Mouse (Mus musculus): ENCODE data around the gene Nos1ap. TPM values are rescaled to one million over a fixed set of nuclear protein-coding genes. Genes with fewer than 3 reads are reported as not detected.

Gene Nos1ap
- polyA plus RNA-seq (2012; rRNA removed): 50.1 and 51.4 TPM in 2 replicates

- under 1% methylated on average over 101 of the region's 106 CpGs for WGBS
- Histone ChIP-seq H3K4me1 (ENCODE audit: control insufficient read depth, insufficient read depth, low read length) (no peaks in the 10 kb centered on the region), H3K27me3 (ENCODE audit: control insufficient read depth, insufficient read depth, low read length) (no peaks in the 10 kb centered on the region), H3K4me3 (replicated peaks; ENCODE audit: insufficient read depth, low read depth, low read length) (peak within 1 kb of the TSS; percentile 97), H3K27ac (ENCODE audit: insufficient read depth, low read length) (peak within 1 kb of the TSS; percentile 34; the same call in 1 of the 2 replicates)
- TF ChIP-seq CTCF (IDR thresholded peaks at IDR 0.05; ENCODE audit: borderline replicate concordance, insufficient read depth, low read depth, low read length): no peak
- TF ChIP-seq POLR2A (IDR thresholded peaks at IDR 0.05; ENCODE audit: borderline replicate concordance, insufficient read depth, low read length): 0 out of 2 replicates have a peak, but pooled peaks have one; percentile 29
- peak; percentile 86 to 87 for DNase-seq
These were observed at the start of gene Nos1ap for GRCm38 (mm10) chr1:170589219-170590040. Gene Nos1ap, minus strand, starts transcription at chr1:170589861.

GRCm38 (mm10) chr1:170638941-170639340, 49.3 kb upstream of the Nos1ap start:
- no peak for TF ChIP-seq POLR2A (IDR thresholded peaks at IDR 0.05; ENCODE audit: borderline replicate concordance, insufficient read depth, low read length)
- TF ChIP-seq CTCF (IDR thresholded peaks at IDR 0.05; ENCODE audit: borderline replicate concordance, insufficient read depth, low read depth, low read length): no peak
- H3K4me3 ChIP-seq (replicated peaks; ENCODE audit: insufficient read depth, low read depth, low read length): no peak overlapping the region
- no peaks in the 10 kb centered on the region for H3K4me1 ChIP-seq (ENCODE audit: control insufficient read depth, insufficient read depth, low read length)
- 84% methylated on average over 7 of the region's 7 CpGs for WGBS
- no peak overlapping the region for H3K27ac ChIP-seq (ENCODE audit: insufficient read depth, low read length)
- DNase-seq: no peak
- no peaks in the 10 kb centered on the region for H3K27me3 ChIP-seq (ENCODE audit: control insufficient read depth, insufficient read depth, low read length)

GRCm38 (mm10) chr1:170632856-170633255, 43.2 kb upstream of the Nos1ap start:
- no peak for TF ChIP-seq POLR2A (IDR thresholded peaks at IDR 0.05; ENCODE audit: borderline replicate concordance, insufficient read depth, low read length)
- TF ChIP-seq CTCF (IDR thresholded peaks at IDR 0.05; ENCODE audit: borderline replicate concordance, insufficient read depth, low read depth, low read length): no peak
- 75% methylated on average over 4 of the region's 4 CpGs for WGBS
- Histone ChIP-seq H3K4me1 (ENCODE audit: control insufficient read depth, insufficient read depth, low read length) (no peaks in the 10 kb centered on the region), H3K27ac (ENCODE audit: insufficient read depth, low read length) (no peak overlapping the region), H3K27me3 (ENCODE audit: control insufficient read depth, insufficient read depth, low read length) (no peaks in the 10 kb centered on the region), H3K4me3 (replicated peaks; ENCODE audit: insufficient read depth, low read depth, low read length) (no peak overlapping the region)
- DNase-seq: no peak

- Histone ChIP-seq H3K4me3 (replicated peaks; ENCODE audit: insufficient read depth, low read depth, low read length) (no peak overlapping the region), H3K27ac (ENCODE audit: insufficient read depth, low read length) (no peak overlapping the region), H3K4me1 (ENCODE audit: control insufficient read depth, insufficient read depth, low read length) (no peaks in the 10 kb centered on the region), H3K27me3 (ENCODE audit: control insufficient read depth, insufficient read depth, low read length) (no peaks in the 10 kb centered on the region)
- TF ChIP-seq CTCF (IDR thresholded peaks at IDR 0.05; ENCODE audit: borderline replicate concordance, insufficient read depth, low read depth, low read length): peak; percentile 99
- TF ChIP-seq POLR2A (IDR thresholded peaks at IDR 0.05; ENCODE audit: borderline replicate concordance, insufficient read depth, low read length): no peak
- peak; percentile 79 to 82 for DNase-seq
- WGBS: 4% methylated on average over 3 of the region's 3 CpGs
These were observed 42.7 kb upstream of the Nos1ap start for GRCm38 (mm10) chr1:170632385-170632784.

GRCm38 (mm10) chr1:170631571-170631970, 41.9 kb upstream of the Nos1ap start:
- Histone ChIP-seq H3K4me1 (ENCODE audit: control insufficient read depth, insufficient read depth, low read length) (no peaks in the 10 kb centered on the region), H3K4me3 (replicated peaks; ENCODE audit: insufficient read depth, low read depth, low read length) (no peak overlapping the region), H3K27ac (ENCODE audit: insufficient read depth, low read length) (no peak overlapping the region), H3K27me3 (ENCODE audit: control insufficient read depth, insufficient read depth, low read length) (no peaks in the 10 kb centered on the region)
- no peak for TF ChIP-seq POLR2A (IDR thresholded peaks at IDR 0.05; ENCODE audit: borderline replicate concordance, insufficient read depth, low read length)
- TF ChIP-seq CTCF (IDR thresholded peaks at IDR 0.05; ENCODE audit: borderline replicate concordance, insufficient read depth, low read depth, low read length): no peak
- DNase-seq: no peak
- 92% methylated on average over 5 of the region's 5 CpGs for WGBS

GRCm38 (mm10) chr1:170630489-170630888, 40.8 kb upstream of the Nos1ap start:
- Histone ChIP-seq H3K4me1 (ENCODE audit: control insufficient read depth, insufficient read depth, low read length) (no peaks in the 10 kb centered on the region), H3K27me3 (ENCODE audit: control insufficient read depth, insufficient read depth, low read length) (no peaks in the 10 kb centered on the region), H3K4me3 (replicated peaks; ENCODE audit: insufficient read depth, low read depth, low read length) (no peak overlapping the region), H3K27ac (ENCODE audit: insufficient read depth, low read length) (no peak overlapping the region)
- WGBS: 75% methylated on average over 4 of the region's 4 CpGs
- TF ChIP-seq POLR2A (IDR thresholded peaks at IDR 0.05; ENCODE audit: borderline replicate concordance, insufficient read depth, low read length) (no peak), CTCF (IDR thresholded peaks at IDR 0.05; ENCODE audit: borderline replicate concordance, insufficient read depth, low read depth, low read length) (no peak)
- DNase-seq: no peak

GRCm38 (mm10) chr1:170623432-170623831, 33.8 kb upstream of the Nos1ap start:
- H3K27ac ChIP-seq (ENCODE audit: insufficient read depth, low read length): no peak overlapping the region
- 97% methylated on average over 1 of the region's 1 CpGs for WGBS
- TF ChIP-seq CTCF (IDR thresholded peaks at IDR 0.05; ENCODE audit: borderline replicate concordance, insufficient read depth, low read depth, low read length) (no peak), POLR2A (IDR thresholded peaks at IDR 0.05; ENCODE audit: borderline replicate concordance, insufficient read depth, low read length) (no peak)
- H3K4me3 ChIP-seq (replicated peaks; ENCODE audit: insufficient read depth, low read depth, low read length): no peak overlapping the region
- DNase-seq: no peak
- H3K27me3 ChIP-seq (ENCODE audit: control insufficient read depth, insufficient read depth, low read length): no peaks in the 10 kb centered on the region
- no peaks in the 10 kb centered on the region for H3K4me1 ChIP-seq (ENCODE audit: control insufficient read depth, insufficient read depth, low read length)

- TF ChIP-seq POLR2A (IDR thresholded peaks at IDR 0.05; ENCODE audit: borderline replicate concordance, insufficient read depth, low read length): no peak
- no peak for TF ChIP-seq CTCF (IDR thresholded peaks at IDR 0.05; ENCODE audit: borderline replicate concordance, insufficient read depth, low read depth, low read length)
- 58% methylated on average over 5 of the region's 5 CpGs for WGBS
- DNase-seq: no peak
- Histone ChIP-seq H3K27me3 (ENCODE audit: control insufficient read depth, insufficient read depth, low read length) (no peaks in the 10 kb centered on the region), H3K27ac (ENCODE audit: insufficient read depth, low read length) (no peak overlapping the region), H3K4me3 (replicated peaks; ENCODE audit: insufficient read depth, low read depth, low read length) (no peak overlapping the region), H3K4me1 (ENCODE audit: control insufficient read depth, insufficient read depth, low read length) (no peaks in the 10 kb centered on the region)
These were observed 33.3 kb upstream of the Nos1ap start for GRCm38 (mm10) chr1:170622934-170623333.

Data from cerebellum, adult 2 months (tissue).